Mouse (Mus musculus) cerebellum, postnatal 36 days (tissue): ENCODE data around the gene Vmn1r13.
"Not testable (repeated sequence)": the region's sequence is repeated elsewhere in the genome, so short reads cannot be mapped to it uniquely, and the experiment has no call there.

ENCODE experiments used
- DNase-seq, 2 experiments: peaks; one replicate each; pipeline ENCODE4 v3.0.0; 2021 to 2022; ENCODE audit warnings: mixed read lengths in 2 of 2

The Vmn1r13 gene

GRCm38 (mm10) chr6:57202990-57203389, at the start of gene Vmn1r13:
Gene Vmn1r13, plus strand, starts transcription at chr6:57203290.
- not testable (repeated sequence) for DNase-seq

- no peak for DNase-seq
These were observed 46.5 kb upstream of the Vmn1r13 start, which contains the start of gene Vmn1r12 for GRCm38 (mm10) chr6:57156619-57157018. Gene Vmn1r12, plus strand, starts transcription at chr6:57156919.

- DNase-seq: not testable (repeated sequence)
These were observed 13.1 kb upstream of the Vmn1r13 start for GRCm38 (mm10) chr6:57190016-57190415.

- DNase-seq: no peak
These were observed 28.3 kb downstream of the Vmn1r13 start, which contains the start of gene Vmn1r14 for GRCm38 (mm10) chr6:57231386-57231785. Gene Vmn1r14, plus strand, starts transcription at chr6:57231686.

GRCm38 (mm10) chr6:57257652-57258051, 54.6 kb downstream of the Vmn1r13 start, which contains the start of gene Vmn1r15:
Gene Vmn1r15, plus strand, starts transcription at chr6:57257952.
- DNase-seq: no peak

GRCm38 (mm10) chr6:57260990-57261389, 57.9 kb downstream of the Vmn1r13 start:
- DNase-seq: no peak
